Mouse (Mus musculus) limb, embryonic 10.5 days (tissue): ENCODE results near the gene A930002H24Rik. TPM values are rescaled to one million over a fixed set of nuclear protein-coding genes. Genes with fewer than 3 reads are reported as not detected.
"Not testable (repeated sequence)": the region's sequence is repeated elsewhere in the genome, so short reads cannot be mapped to it uniquely, and the experiment has no call there.

Source experiments
- DNase-seq: peaks from one replicate; pipeline ENCODE4 v3.0.0-alpha.2; 2017; ENCODE audit warnings: low spot score
- H3K27ac ChIP-seq: fragments of 300-500 bp; sonication (generic); 2 replicates; pipeline ENCODE4 v1.5.1; 2016; ENCODE audit warnings: mild to moderate bottlenecking
- H3K27me3 ChIP-seq: fragments of 300-500 bp; sonication (generic); 2 replicates; pipeline ENCODE4 v1.6.1; 2016; ENCODE audit warnings: low read depth, mild to moderate bottlenecking; ENCODE audit not compliant: poor library complexity, severe bottlenecking
- H3K36me3 ChIP-seq: fragments of 300-500 bp; sonication (generic); 2 replicates; pipeline ENCODE4 v1.6.1; 2016; ENCODE audit warnings: mild to moderate bottlenecking, moderate library complexity
- H3K4me1 ChIP-seq: fragments of 300-500 bp; sonication (generic); 2 replicates; pipeline ENCODE4 v1.6.1; 2016
- H3K4me3 ChIP-seq: fragments of 300-500 bp; sonication (generic); 2 replicates; pipeline ENCODE4 v1.5.1; 2016; ENCODE audit warnings: mild to moderate bottlenecking, moderate library complexity
- H3K9me3 ChIP-seq: fragments of 300-500 bp; sonication (generic); replicated peaks from 2 replicates; pipeline ENCODE4 v1.6.1; 2016; ENCODE audit warnings: mild to moderate bottlenecking
- WGBS: fragments of 180-500 bp; shearing (Covaris S2); methylation state at CpG from one replicate; pipeline ENCODE4 v1.1.7; 2016; 5-methylcytosine and 5-hydroxymethylcytosine counted together
- polyA plus RNA-seq: library from polyadenylated mRNA; unstranded; fragments of >200 nt; fragmentation: Nextera tagmentation; extraction: Ambion mirVana; gene quantifications from 2 replicates; pipeline ENCODE4 v1.2.1, GENCODE M21; 2016

The A930002H24Rik gene
- polyA plus RNA-seq, 1 experiment from 2014 or later = 1.5 TPM

- no peak for DNase-seq
- no peaks in the 10 kb centered on the region for H3K36me3 ChIP-seq
- 89% methylated on average over 7 of the region's 7 CpGs for WGBS
- no peaks in the 10 kb centered on the region for H3K4me1 ChIP-seq
- H3K27ac ChIP-seq = no peak overlapping the region
- no peak overlapping the region for H3K4me3 ChIP-seq
- no peaks in the 10 kb centered on the region for H3K27me3 ChIP-seq
- H3K9me3 ChIP-seq = no peaks in the 10 kb centered on the region
Observed at GRCm38 (mm10) chr17:63857023-63857544, 6.5 kb downstream of the A930002H24Rik start.

DNA sequence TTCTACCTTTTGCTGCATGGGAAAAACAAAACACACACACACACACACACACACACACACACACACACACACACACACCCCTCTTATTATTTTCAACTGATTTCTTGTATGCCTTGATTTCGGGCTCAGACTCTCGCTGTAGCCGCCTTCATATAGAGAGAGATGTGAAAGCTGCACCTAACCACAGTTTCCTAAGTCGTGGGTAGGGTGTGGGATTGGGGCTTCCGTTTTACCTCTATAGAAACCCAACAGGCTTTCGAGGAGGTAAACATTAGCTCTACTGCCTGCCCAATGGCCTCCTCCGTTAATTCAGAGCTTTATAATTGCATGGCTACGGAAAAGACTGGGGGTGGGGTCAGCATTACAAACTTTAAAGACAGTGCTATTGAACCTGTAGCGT is 13.6 kb downstream of the A930002H24Rik start:
- Histone ChIP-seq H3K9me3 (no peaks in the 10 kb centered on the region), H3K4me1 (0 out of 2 replicates have a peak, but pooled peaks cover 7% of the 10 kb centered on the region), H3K27ac (peak overlapping the region; percentile 96; the same call in 1 of the 2 replicates), H3K4me3 (peak overlapping the region; percentile 76; the same call in 1 of the 2 replicates), H3K27me3 (no peaks in the 10 kb centered on the region), H3K36me3 (no peaks in the 10 kb centered on the region)
- no peak for DNase-seq
- 85% methylated on average over 9 of the region's 9 CpGs for WGBS

DNA sequence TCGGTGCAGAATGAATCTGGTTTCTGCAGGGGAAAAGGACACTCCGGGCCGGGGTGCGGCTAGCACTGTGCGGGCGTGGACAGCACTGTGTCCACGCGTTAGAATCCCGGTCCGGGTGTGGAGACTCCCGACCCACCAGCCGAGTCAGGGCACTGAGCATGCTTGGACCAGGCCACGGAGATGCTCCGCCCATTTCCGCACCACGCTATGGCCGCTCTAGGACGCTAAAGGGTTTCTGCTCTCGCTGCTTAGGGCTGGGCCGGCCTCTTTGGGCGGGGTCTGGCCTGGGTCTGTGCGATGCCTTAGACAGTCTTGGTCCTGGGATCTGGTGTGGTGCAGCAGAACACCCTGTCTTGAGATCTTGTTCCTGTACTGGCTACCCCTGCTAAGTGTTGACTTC is 14.0 kb downstream of the A930002H24Rik start:
- peak overlapping the region; percentile 96 for H3K27ac ChIP-seq
- H3K36me3 ChIP-seq = no peaks in the 10 kb centered on the region
- 0 out of 2 replicates have a peak, but pooled peaks cover 7% of the 10 kb centered on the region for H3K4me1 ChIP-seq
- no peaks in the 10 kb centered on the region for H3K9me3 ChIP-seq
- WGBS = 0% methylated on average over 22 of the region's 22 CpGs
- no peaks in the 10 kb centered on the region for H3K27me3 ChIP-seq
- DNase-seq = peak; percentile 88
- H3K4me3 ChIP-seq = peak overlapping the region; percentile 76

DNA sequence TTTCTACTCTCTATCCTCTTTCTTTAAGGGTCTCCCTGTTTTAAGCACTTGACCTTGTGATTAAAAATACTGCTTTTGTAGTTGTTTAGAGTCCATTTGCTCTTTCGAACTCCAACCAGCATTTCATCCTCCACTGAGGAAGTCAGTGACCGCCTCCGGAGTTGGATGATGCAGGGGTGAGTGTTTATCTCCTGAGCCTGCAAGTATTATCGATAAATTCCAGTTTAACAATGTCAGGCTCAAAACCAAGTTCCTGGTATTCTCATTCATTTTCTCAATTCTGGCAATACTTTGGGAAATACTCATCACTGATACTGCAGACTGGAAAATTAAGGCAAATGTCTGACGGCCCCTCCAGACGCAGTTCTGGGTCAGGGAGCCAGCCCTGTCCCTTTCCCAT is 14.4 kb downstream of the A930002H24Rik start:
- Histone ChIP-seq H3K9me3 (no peaks in the 10 kb centered on the region), H3K36me3 (no peaks in the 10 kb centered on the region), H3K27me3 (no peaks in the 10 kb centered on the region), H3K27ac (peak overlapping the region; percentile 96), H3K4me3 (peak overlapping the region; percentile 76), H3K4me1 (0 out of 2 replicates have a peak, but pooled peaks cover 7% of the 10 kb centered on the region)
- WGBS = 12% methylated on average over 6 of the region's 6 CpGs
- no peak for DNase-seq

- not testable (repeated sequence) for H3K27ac ChIP-seq, DNase-seq, H3K4me1 ChIP-seq, H3K9me3 ChIP-seq, H3K27me3 ChIP-seq, H3K36me3 ChIP-seq, H3K4me3 ChIP-seq
- 95% methylated on average over 3 of the region's 3 CpGs for WGBS
Observed at GRCm38 (mm10) chr17:63845766-63846165, 17.8 kb downstream of the A930002H24Rik start.

DNA sequence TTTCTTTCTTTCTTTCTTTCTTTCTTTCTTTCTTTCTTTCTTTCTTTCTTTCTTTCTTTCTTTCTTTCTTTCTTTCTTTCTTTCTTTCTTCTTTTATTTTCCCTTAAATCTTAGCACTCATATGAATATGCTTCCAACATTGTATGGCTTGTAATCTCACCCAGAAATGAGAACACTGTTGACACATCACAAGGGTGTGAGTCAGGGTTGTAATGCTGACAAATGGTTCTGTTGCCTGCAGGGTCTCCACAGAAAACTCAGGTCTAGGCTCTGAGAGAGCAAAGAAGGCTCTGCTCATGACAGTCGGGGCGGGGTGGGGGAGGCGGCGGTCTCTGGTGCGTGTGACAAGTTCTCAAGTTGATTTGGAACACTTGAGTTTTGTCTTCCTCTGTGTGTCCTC is 18.7 kb downstream of the A930002H24Rik start:
- Histone ChIP-seq H3K4me3 (no peak overlapping the region), H3K27me3 (no peaks in the 10 kb centered on the region), H3K36me3 (no peaks in the 10 kb centered on the region), H3K9me3 (no peaks in the 10 kb centered on the region), H3K4me1 (0 out of 2 replicates have a peak, but pooled peaks cover 7% of the 10 kb centered on the region), H3K27ac (no peak overlapping the region)
- no peak for DNase-seq
- WGBS = 71% methylated on average over 5 of the region's 5 CpGs

DNA sequence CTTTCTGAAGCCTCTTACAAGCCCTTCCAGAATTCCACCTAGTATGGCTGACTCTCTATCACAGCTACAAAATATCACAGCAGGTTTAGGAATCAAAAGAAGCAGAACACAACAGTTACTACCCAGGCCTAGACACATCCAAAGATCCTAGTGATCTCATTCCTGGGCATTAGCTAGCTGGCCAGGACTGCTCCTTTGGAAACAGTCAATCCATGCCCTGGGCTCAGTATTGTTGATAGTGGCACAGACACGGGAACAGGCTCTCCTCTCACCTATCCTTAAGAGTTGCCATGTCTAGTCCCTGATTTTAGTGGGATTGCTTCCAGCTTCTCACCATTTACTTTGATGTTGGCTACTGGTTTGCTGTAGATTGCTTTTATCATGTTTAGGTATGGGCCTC is 21.4 kb downstream of the A930002H24Rik start:
- Histone ChIP-seq H3K4me3 (no peak overlapping the region), H3K27ac (no peak overlapping the region), H3K9me3 (no peaks in the 10 kb centered on the region), H3K27me3 (no peaks in the 10 kb centered on the region), H3K36me3 (no peaks in the 10 kb centered on the region), H3K4me1 (no peaks in the 10 kb centered on the region)
- 82% methylated on average over 1 of the region's 1 CpGs for WGBS
- no peak for DNase-seq

- Histone ChIP-seq H3K27ac (no peak overlapping the region), H3K4me1 (no peaks in the 10 kb centered on the region), H3K4me3 (no peak overlapping the region), H3K27me3 (no peaks in the 10 kb centered on the region), H3K9me3 (no peaks in the 10 kb centered on the region), H3K36me3 (no peaks in the 10 kb centered on the region)
- 92% methylated on average over 3 of the region's 3 CpGs for WGBS
- no peak for DNase-seq
Observed at GRCm38 (mm10) chr17:63839636-63840269, 23.8 kb downstream of the A930002H24Rik start.

GRCm38 (mm10) chr17:63838144-63838543 is 25.4 kb downstream of the A930002H24Rik start:
- Histone ChIP-seq H3K36me3 (no peaks in the 10 kb centered on the region), H3K4me3 (no peak overlapping the region), H3K4me1 (no peaks in the 10 kb centered on the region), H3K27me3 (no peaks in the 10 kb centered on the region), H3K9me3 (no peaks in the 10 kb centered on the region), H3K27ac (no peak overlapping the region)
- no peak for DNase-seq
- WGBS = 93% methylated on average over 8 of the region's 8 CpGs

GRCm38 (mm10) chr17:63836641-63837040 is 26.9 kb downstream of the A930002H24Rik start:
- H3K9me3 ChIP-seq = no peaks in the 10 kb centered on the region
- no peaks in the 10 kb centered on the region for H3K27me3 ChIP-seq
- no peak overlapping the region for H3K27ac ChIP-seq
- H3K4me3 ChIP-seq = no peak overlapping the region
- no peaks in the 10 kb centered on the region for H3K4me1 ChIP-seq
- WGBS = 96% methylated on average over 8 of the region's 8 CpGs
- DNase-seq = no peak
- H3K36me3 ChIP-seq = no peaks in the 10 kb centered on the region

DNA sequence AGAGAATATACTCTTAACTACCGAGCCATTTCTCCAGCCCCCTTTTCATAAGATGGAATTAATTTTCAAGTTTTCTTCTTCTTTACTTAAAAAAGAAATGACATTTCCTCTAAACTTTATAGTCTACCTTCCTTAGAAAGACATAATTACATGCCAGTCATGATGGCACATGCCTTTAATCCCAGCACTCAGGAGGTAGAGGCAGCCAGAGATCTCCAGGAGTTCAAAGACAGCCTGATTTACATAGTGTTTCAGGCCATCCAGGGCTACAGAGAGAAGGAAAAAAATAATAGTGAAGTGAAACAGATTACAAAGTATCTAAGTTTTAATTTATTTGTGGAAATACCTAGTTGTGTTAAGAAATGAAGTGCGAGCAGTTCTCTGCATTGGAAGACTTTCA is 27.4 kb downstream of the A930002H24Rik start:
- Histone ChIP-seq H3K9me3 (no peaks in the 10 kb centered on the region), H3K4me3 (no peak overlapping the region), H3K4me1 (no peaks in the 10 kb centered on the region), H3K36me3 (no peaks in the 10 kb centered on the region), H3K27ac (no peak overlapping the region), H3K27me3 (no peaks in the 10 kb centered on the region)
- WGBS = 85% methylated on average over 2 of the region's 2 CpGs
- no peak for DNase-seq

DNA sequence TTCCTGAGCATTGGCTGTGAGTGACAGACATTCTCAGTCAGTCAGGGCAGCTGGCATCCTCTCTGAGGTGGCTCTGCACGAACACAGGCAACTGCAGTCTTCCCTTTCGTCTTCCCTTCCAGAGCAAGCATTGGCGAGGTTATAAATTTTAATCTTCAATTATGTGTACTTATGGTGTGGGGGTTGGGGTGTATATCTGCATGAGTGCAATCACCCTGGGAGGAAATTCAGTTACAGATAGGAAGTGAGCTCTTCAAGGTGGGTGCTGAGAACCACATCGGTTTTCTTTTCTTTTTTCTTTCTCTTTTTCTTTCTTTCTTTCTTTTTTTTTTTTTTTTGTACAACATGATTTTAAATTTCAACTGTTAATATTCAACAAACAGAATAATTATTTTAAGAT is 32.0 kb downstream of the A930002H24Rik start:
- no peaks in the 10 kb centered on the region for H3K36me3 ChIP-seq

GRCm38 (mm10) chr17:63828561-63829332 is 34.8 kb downstream of the A930002H24Rik start:
- H3K36me3 ChIP-seq = no peaks in the 10 kb centered on the region
- no peaks in the 10 kb centered on the region for H3K4me1 ChIP-seq
- WGBS = 64% methylated on average over 5 of the region's 5 CpGs
- no peaks in the 10 kb centered on the region for H3K9me3 ChIP-seq
- H3K4me3 ChIP-seq = no peak overlapping the region
- DNase-seq = no peak
- no peaks in the 10 kb centered on the region for H3K27me3 ChIP-seq
- no peak overlapping the region for H3K27ac ChIP-seq

More for the DNA sequence above, 32.0 kb downstream of the A930002H24Rik start:
- DNase-seq = no peak
- no peak overlapping the region for H3K4me3 ChIP-seq
- H3K27me3 ChIP-seq = no peaks in the 10 kb centered on the region
- H3K4me1 ChIP-seq = no peaks in the 10 kb centered on the region
- no peaks in the 10 kb centered on the region for H3K9me3 ChIP-seq
- no peak overlapping the region for H3K27ac ChIP-seq
- WGBS = 80% methylated on average over 4 of the region's 4 CpGs
